Mouse (Mus musculus) spleen, adult 12 weeks (tissue): Measurements from ENCODE around the gene Iffo2.

Experiments
- DNase-seq: peaks from one replicate; pipeline ENCODE4 v3.0.0; 2022; ENCODE audit warnings: low spot score

Iffo2 gene

DNA sequence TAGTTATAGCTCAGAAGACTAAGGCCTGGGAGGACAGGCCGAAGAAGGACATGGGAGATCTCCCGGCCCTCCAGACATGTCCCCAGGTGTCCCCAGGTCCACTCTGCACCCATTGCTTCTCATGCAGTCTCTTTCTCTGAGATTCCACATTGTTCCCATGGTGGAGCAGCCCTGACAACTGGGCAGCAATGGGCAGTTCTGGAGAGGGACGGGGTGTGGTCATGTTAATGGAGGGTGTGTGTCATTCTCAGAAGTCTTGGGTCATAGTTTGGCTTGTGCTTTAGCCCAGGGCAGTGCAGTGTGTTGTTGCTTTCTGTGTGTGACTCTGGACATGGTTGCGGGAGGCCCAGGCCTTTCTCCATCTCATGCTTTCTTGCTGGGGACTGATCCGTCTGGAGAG is 76.4 kb downstream of the Iffo2 start:
- DNase-seq: no peak

GRCm38 (mm10) chr4:139608975-139609374 is 78.6 kb downstream of the Iffo2 start:
- no peak for DNase-seq

DNA sequence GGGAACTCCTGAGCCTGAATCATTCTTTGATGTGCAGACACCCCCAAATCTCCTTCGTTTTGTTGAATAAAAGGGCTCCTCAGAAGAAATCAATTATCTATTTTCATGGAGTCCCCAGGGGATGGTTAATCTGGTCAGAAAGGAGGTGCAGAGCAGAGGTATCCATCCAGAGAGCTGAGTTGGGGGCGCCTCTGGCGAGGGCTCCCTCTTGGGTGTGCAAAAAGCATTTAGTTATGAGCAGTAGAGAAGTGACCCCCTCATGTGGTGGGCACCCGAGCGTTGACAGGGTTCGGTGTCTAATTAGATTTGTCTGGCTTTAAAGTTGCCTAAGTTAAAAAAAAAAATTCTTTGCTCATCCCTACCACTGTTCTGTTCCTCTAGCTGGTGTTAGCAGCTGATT is 80.6 kb downstream of the Iffo2 start:
- DNase-seq: no peak

DNA sequence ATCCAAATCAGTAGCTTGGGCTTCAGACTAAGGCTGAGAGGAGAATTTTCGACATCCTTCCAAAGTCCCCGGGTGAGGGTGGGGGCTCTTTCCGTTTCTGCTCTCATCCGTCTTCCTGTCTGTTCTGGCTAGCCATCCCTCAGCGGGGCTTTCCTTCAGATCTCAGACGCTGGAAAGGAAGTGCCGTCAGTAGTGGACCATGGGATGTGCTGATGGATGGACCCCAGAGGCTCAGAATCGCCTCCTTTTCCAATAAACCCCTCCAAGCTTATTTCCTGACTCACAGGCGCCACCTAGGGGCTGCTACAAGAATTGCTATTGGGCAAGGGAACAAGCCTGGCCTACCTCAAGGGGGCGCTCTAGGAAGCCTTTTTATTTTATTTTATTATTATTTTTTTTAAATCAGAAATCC is 81.2 kb downstream of the Iffo2 start:
- DNase-seq: peak; percentile 62

- DNase-seq: no peak
Measured at GRCm38 (mm10) chr4:139614524-139615260, 84.3 kb downstream of the Iffo2 start.

DNA sequence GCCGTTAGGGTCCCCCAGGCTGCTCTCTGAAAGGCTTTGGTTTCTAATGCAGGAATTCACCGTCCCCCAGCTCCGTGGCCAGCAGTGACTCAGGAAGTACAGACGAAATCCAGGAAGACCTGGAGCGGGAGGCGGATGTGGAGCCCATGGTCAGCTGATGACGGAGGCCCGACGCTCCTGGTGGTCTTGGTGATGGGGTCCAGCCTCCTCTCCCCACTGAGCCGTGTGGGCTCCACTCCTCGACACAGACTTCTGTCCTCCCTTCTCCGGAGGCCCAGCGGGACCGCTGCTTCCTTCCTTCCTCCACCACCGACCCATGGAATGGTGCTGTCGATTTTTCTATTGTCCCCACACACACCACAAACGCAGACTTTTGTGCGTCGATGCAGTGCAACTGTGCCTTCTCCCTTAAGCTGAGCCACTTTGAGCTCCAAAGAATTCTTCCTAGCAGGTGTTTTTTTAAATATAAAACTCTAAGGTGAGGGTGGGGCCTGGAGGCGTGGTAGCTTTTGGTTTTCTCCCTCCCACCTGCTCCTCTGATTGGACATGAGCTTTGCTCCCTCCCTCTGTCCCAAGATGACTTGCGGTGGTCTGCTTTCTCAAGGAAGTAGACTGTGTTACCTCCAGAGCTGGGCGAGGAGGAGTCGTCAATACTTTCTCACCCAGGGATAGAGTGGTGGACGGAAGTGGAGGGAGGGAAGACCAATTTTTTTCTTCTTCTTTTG is 86.1 kb downstream of the Iffo2 start:
- peak; percentile 45 for DNase-seq

GRCm38 (mm10) chr4:139617001-139617364 is 86.6 kb downstream of the Iffo2 start:
- DNase-seq: no peak

- no peak for DNase-seq
Measured at GRCm38 (mm10) chr4:139619765-139620164, 89.4 kb downstream of the Iffo2 start.

GRCm38 (mm10) chr4:139622373-139623282 is 92.3 kb downstream of the Iffo2 start, which contains the start of gene Aldh4a1:
Gene Aldh4a1 (plus strand): TSS chr4:139622866.
- peak; percentile 88 for DNase-seq

GRCm38 (mm10) chr4:139623434-139624115 is 93.2 kb downstream of the Iffo2 start:
- no peak for DNase-seq

DNA sequence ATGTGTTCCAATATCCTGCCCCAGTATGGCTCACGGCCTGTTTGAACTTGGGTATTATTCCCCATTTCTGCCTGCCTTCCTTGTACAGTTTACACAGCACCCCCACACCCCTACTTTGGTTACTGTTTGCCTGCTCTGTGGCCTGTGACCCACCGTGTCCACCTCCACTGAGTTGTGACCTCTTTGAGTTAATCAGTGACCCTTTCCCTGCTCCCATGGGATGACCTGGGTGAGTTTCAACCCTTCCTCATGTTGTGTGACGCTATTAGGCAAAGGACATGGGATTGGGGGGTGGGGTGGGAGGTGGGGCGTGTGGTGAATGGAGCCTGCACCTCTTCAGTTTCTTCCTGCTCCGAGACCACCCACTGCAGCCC is 93.8 kb downstream of the Iffo2 start:
- DNase-seq: no peak

DNA sequence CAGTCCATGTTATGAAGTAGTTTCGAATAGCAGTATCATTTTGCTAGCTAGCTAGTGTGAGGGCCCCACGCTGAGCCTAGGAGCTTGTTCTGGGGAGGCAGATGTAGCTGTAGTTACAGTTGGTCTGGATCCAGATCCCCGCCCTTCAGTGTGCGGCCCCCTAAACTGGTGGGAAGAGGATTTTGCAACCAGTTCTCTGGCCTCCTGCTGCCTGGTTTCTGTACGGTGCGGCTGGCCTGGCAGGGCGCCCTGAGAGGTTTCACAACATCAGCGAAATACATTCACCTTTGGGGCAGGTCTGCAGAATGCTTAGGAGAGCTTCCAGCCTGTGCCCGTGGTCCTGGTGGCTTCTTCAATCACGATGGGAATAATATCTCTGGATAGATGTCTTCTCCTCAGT is 94.4 kb downstream of the Iffo2 start:
- no peak for DNase-seq

GRCm38 (mm10) chr4:139627361-139627760 is 97.0 kb downstream of the Iffo2 start:
- no peak for DNase-seq

DNA sequence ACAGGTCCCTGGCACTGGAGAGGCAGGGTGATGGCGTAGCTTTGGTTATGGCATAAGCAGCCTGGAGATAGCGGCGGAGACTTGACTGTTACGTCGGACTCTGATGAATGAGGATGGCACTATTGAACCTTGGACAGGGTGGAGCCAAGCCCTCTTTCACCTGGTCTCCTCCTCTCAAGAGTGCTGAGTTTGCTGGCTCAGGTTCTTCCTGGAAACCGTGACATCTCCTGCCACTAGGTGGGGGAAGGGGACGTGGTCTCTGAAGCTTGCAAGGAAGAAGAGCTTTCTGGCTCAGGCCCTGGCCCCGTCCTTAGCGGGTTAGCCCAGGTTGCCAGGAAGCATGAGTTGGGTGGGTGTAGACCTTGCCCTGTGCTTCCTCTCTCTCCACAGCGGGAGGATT is 99.8 kb downstream of the Iffo2 start:
- DNase-seq: no peak

GRCm38 (mm10) chr4:139631141-139631540 is 100.8 kb downstream of the Iffo2 start:
- no peak for DNase-seq

DNA sequence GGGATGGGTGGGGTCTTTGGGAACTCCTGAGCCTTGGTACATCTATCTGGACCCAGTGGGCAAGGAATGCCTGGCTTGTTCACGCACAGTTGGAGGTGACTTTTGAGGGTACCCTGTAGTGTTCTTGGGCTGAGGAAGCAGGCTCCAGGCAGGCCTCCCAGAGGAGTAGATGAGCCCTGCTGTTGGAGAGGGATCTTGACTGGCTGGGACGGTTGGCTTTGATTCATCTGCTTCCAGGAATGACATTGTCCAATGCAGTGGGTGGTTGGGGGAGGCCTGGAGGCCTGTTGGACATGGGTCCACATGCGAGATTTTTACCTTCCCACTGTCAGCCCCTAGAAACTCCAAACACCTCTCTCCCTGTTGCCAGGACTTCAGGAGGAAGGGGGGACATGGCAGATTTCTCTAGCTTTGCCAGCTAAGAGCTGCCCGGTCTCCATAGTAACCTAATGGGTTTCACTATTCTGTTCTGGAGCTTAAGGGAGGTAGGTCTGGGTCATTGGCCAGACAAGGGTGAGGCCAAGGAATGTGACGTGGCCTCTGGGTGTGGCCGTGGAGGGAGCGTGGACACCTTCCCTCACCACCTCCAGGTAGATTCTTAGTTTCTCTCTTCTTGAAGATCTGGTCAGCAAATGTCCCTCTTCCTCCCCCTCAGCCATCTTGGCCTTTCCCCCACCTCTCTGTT is 101.4 kb downstream of the Iffo2 start:
- DNase-seq: no peak

GRCm38 (mm10) chr4:139632254-139632580 is 101.9 kb downstream of the Iffo2 start:
- DNase-seq: no peak

DNA sequence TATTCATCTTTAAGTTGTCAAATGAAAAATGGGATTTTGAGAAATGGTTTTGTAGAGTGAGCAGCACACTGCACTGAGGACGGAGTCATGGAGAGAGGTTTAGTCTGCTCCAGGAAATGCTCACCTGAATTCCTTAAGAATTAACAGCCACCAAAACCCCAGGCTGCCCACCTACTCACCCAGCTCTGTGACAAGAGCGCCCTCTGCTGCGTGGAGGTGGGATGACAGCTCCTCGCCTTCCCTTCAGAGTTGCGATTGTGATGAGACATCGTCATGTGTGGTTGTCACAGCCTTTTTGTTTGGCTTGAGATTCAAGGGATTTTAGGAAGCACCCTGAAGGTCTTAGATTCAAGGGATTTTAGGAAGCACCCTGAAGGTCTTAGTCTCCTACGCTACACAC is 106.0 kb downstream of the Iffo2 start:
- DNase-seq: peak; percentile 48

GRCm38 (mm10) chr4:139637847-139638246 is 107.5 kb downstream of the Iffo2 start:
- DNase-seq: no peak

- no peak for DNase-seq
Measured at GRCm38 (mm10) chr4:139638356-139638755, 108.0 kb downstream of the Iffo2 start.

DNA sequence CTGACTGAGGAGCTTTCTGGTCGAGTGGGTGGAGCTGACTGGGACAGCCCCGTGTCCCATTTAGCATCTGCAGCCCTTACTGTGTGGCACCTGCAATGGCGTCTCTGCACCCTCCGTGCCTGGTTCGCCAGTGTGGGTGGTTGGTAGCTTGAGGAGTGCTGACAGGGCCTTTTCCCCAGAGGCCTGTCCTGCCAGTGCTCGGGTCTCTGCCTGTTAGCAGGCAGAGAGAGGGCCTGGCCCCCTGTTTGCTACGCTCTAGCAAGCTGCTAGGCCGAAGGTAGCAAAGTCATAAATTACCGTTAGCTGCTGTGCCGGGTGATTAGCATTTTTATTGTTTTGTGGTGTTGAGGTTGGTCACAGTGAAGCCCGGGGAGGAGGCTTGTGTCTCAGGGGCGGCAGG is 109.5 kb downstream of the Iffo2 start:
- no peak for DNase-seq

DNA sequence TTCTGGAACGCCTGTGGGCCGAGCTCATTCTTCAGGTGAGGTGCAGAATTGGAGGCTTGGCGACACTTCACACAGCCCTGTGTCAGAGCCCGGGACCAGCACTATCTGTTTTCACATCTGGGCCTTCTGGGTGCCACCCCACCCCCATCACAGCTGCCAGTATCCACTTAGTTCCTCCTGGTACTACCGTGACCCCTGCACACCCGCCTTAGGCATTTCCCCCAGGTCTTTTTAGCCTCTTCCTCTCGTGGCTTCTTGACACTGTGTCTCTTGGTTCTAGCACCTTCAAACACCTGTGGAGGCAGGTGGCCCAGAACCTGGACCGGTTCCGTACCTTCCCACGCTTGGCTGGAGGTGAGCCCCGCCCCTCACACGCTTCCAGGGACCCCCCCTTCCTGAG is 110.0 kb downstream of the Iffo2 start:
- DNase-seq: no peak
